Mouse (Mus musculus): ENCODE results near the gene Th. TPM values are rescaled to one million over a fixed set of nuclear protein-coding genes. Genes with fewer than 3 reads are reported as not detected.
A peak's percentile ranks its signal among the peaks of the same experiment; 100 is the strongest.

Th gene
- polyA plus RNA-seq, 1 experiment from 2014 or later, result 4.9 TPM

GRCm38 (mm10) chr7:142897471-142897870 is 33.5 kb downstream of the Th start:
- H3K27ac ChIP-seq (replicated peaks), result no peak overlapping the region
- peaks cover 10% of the 10 kb centered on the region; the same call in 1 of the 2 replicates for H3K27me3 ChIP-seq
- H3K36me3 ChIP-seq, result no peaks in the 10 kb centered on the region
- H3K9ac ChIP-seq (replicated peaks), result no peak overlapping the region
- 68% methylated on average over 1 of the region's 1 CpGs for WGBS
- H3K4me2 ChIP-seq (replicated peaks), result no peak overlapping the region
- ATAC-seq (replicated peaks), result no peak
- H3K9me3 ChIP-seq, result no peaks in the 10 kb centered on the region
- no peak overlapping the region for H3K4me3 ChIP-seq
- peaks cover 18% of the 10 kb centered on the region for H3K4me1 ChIP-seq

GRCm38 (mm10) chr7:142895901-142896665 is 34.8 kb downstream of the Th start:
- WGBS, result 68% methylated on average over 10 of the region's 10 CpGs
- ATAC-seq (replicated peaks), result no peak

GRCm38 (mm10) chr7:142895223-142895840 is 35.6 kb downstream of the Th start:
- Histone ChIP-seq H3K36me3 (no peaks in the 10 kb centered on the region), H3K4me1 (no peaks in the 10 kb centered on the region), H3K27me3 (peaks cover 7% of the 10 kb centered on the region; the same call in 1 of the 2 replicates), H3K4me2 (replicated peaks) (no peak overlapping the region), H3K9me3 (no peaks in the 10 kb centered on the region), H3K9ac (replicated peaks) (no peak overlapping the region), H3K27ac (replicated peaks) (no peak overlapping the region), H3K4me3 (no peak overlapping the region)
- 85% methylated on average over 18 of the region's 18 CpGs for WGBS
- peak; percentile 20; the same call in 1 of the 2 replicates for ATAC-seq (replicated peaks)

More at GRCm38 (mm10) chr7:142895901-142896665, 34.8 kb downstream of the Th start:
- Histone ChIP-seq H3K9ac (replicated peaks) (no peak overlapping the region), H3K4me3 (no peak overlapping the region), H3K27ac (replicated peaks) (no peak overlapping the region), H3K36me3 (no peaks in the 10 kb centered on the region), H3K4me2 (replicated peaks) (no peak overlapping the region), H3K4me1 (peaks cover 4% of the 10 kb centered on the region), H3K9me3 (no peaks in the 10 kb centered on the region), H3K27me3 (peaks cover 7% of the 10 kb centered on the region; the same call in 1 of the 2 replicates)

GRCm38 (mm10) chr7:142894669-142895068 is 36.3 kb downstream of the Th start:
- no peak overlapping the region for H3K27ac ChIP-seq (replicated peaks)
- H3K4me1 ChIP-seq, result no peaks in the 10 kb centered on the region
- 8% methylated on average over 3 of the region's 3 CpGs for WGBS
- ATAC-seq (replicated peaks), result peak; percentile 74
- no peak overlapping the region for H3K9ac ChIP-seq (replicated peaks)
- H3K36me3 ChIP-seq, result no peaks in the 10 kb centered on the region
- no peaks in the 10 kb centered on the region for H3K9me3 ChIP-seq
- no peak overlapping the region for H3K4me3 ChIP-seq
- no peak overlapping the region for H3K4me2 ChIP-seq (replicated peaks)
- peaks cover 7% of the 10 kb centered on the region; the same call in 1 of the 2 replicates for H3K27me3 ChIP-seq

DNA sequence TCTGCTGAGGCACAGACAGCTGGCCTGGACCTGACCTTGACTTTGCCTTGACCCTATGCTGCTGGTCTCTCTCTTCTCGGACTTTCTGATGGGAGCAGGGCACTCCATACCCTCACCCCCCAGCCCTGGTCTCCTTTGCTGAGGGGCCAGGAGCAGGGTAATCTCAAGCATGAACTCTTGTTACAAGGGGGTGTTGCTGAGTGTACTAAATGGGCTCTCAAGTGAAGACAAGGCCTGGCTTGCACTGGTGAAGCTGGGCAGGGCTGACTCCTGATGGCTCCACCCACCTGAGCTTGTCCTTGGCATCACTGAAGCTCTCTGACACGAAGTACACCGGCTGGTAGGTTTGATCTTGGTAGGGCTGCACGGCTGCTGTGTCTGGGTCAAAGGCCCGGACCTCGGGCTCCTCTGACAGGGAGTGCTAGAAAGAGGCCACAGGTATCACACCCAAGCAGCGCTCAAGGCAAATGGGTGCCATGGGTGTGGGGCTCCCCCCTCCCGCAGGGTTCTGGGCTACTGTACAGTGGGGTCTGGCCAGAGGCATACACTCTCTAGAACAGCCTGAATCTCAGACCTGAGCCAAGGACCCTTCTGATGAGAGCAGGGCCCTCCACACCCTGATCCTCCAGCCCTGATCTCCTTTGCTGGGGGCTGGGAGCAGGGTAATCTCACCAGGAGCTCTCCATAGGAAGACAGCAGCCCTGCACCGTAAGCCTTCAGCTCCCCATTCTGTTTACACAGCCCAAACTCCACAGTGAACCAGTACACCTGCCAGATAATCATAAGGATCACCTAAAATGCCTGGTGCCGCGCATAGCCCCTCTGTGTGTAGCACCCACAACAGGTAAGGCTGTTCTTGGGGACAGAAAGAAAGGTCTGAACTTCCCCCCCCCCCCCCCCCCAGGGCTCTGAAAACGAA is 36.9 kb downstream of the Th start:
- WGBS, result 66% methylated on average over 12 of the region's 12 CpGs
- H3K27ac ChIP-seq (replicated peaks), result no peak overlapping the region
- H3K4me3 ChIP-seq, result no peak overlapping the region
- ATAC-seq (replicated peaks), result peak; percentile 54
- H3K36me3 ChIP-seq, result no peaks in the 10 kb centered on the region
- no peak overlapping the region for H3K4me2 ChIP-seq (replicated peaks)
- no peaks in the 10 kb centered on the region for H3K4me1 ChIP-seq
- H3K27me3 ChIP-seq, result peaks cover under 1% of the 10 kb centered on the region; the same call in 1 of the 2 replicates
- H3K9ac ChIP-seq (replicated peaks), result no peak overlapping the region
- no peaks in the 10 kb centered on the region for H3K9me3 ChIP-seq

DNA sequence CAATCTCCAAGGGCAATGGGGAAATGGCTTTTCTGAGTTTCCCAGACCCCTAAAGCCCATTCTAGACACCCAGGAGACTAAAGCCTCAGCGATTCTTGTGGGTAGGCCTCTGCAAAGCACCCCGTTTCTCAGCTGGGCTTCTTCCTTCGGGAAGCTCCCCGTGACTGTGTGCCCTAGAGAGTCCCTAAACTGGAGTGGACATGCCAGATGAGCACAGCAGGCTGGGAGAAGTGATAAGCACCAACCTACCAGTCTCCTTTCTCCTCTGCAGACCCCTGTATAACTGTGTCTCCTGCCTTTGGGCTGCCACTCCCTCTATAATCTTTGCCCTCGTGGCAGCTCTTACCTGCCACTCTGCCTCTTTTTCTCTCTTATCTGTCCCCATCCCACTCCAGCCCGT is 37.6 kb downstream of the Th start:
- no peaks in the 10 kb centered on the region for H3K9me3 ChIP-seq
- no peak overlapping the region for H3K27ac ChIP-seq (replicated peaks)
- no peaks in the 10 kb centered on the region for H3K27me3 ChIP-seq
- WGBS, result 82% methylated on average over 6 of the region's 6 CpGs
- no peaks in the 10 kb centered on the region for H3K4me1 ChIP-seq
- no peak overlapping the region for H3K4me2 ChIP-seq (replicated peaks)
- no peak overlapping the region for H3K9ac ChIP-seq (replicated peaks)
- H3K4me3 ChIP-seq, result no peak overlapping the region
- no peaks in the 10 kb centered on the region for H3K36me3 ChIP-seq
- ATAC-seq (replicated peaks), result no peak

DNA sequence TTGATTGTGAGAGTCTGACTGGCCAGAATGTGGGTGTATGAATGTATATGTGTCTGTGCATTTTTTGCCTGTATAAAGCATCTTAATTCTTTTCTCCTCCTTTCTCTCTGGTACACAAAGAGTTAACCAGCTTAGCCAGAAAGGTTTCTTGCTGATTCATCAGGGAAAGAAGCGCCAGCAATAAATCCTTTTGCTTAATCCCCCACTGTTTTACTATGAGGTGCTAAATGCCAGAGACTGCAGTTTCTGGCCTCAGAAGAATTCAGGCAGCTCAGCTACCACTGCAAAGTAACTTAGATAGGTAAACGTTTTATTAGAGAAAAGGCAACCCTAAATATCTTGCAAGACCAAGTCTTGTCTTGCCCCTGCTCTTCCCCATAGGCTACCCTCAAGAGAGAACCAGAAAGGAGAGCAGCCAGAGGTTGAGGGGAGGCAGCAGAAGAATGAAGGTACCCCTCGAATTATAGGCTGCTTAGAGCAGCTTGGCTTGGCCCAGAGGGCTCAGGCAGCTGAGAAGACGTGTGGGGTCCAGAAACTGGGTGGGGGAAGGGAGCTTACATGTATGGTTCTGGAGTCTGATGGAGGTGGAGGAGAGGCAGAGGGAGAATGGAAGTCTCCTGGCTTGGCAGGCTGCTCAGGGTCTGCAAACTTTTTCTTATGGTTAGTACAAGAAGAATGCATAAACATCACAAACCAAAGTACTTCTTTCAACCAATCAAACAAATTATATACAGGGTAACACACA is 61.3 kb downstream of the Th start:
- H3K27ac ChIP-seq (replicated peaks), result no peak overlapping the region

GRCm38 (mm10) chr7:142850681-142851080 is 80.2 kb downstream of the Th start:
- H3K4me1 ChIP-seq, result no peaks in the 10 kb centered on the region
- no peaks in the 10 kb centered on the region for H3K9me3 ChIP-seq
- no peak for ATAC-seq (replicated peaks)
- H3K4me3 ChIP-seq, result no peak overlapping the region
- no peak overlapping the region for H3K27ac ChIP-seq (replicated peaks)
- H3K36me3 ChIP-seq, result no peaks in the 10 kb centered on the region
- H3K4me2 ChIP-seq (replicated peaks), result no peak overlapping the region
- H3K9ac ChIP-seq (replicated peaks), result no peak overlapping the region
- 15% methylated on average over 6 of the region's 6 CpGs for WGBS
- no peaks in the 10 kb centered on the region for H3K27me3 ChIP-seq

More for the DNA sequence above, 61.3 kb downstream of the Th start:
- H3K9me3 ChIP-seq, result no peaks in the 10 kb centered on the region
- 6% methylated on average over 4 of the region's 4 CpGs for WGBS
- no peak overlapping the region for H3K4me3 ChIP-seq
- no peaks in the 10 kb centered on the region for H3K36me3 ChIP-seq
- no peak for ATAC-seq (replicated peaks)
- H3K4me2 ChIP-seq (replicated peaks), result no peak overlapping the region
- no peak overlapping the region for H3K9ac ChIP-seq (replicated peaks)
- no peaks in the 10 kb centered on the region for H3K4me1 ChIP-seq
- no peaks in the 10 kb centered on the region for H3K27me3 ChIP-seq

Other genes starting within 250 kb of the Th start
- gene Ins2, start 187.7 kb downstream of the Th start, polyA plus RNA-seq (2015; fragmentation: Nextera tagmentation; extraction: Ambion mirVana), result 0.94 TPM in 1 of 2 replicates, not detected in the other
- 0.27 and 0.46 TPM in 2 replicates for gene Ascl2, start 38.1 kb upstream of the Th start, polyA plus RNA-seq (2015; fragmentation: Nextera tagmentation; extraction: Ambion mirVana)
- gene Tspan32, start 73.9 kb upstream of the Th start, polyA plus RNA-seq (2015; fragmentation: Nextera tagmentation; extraction: Ambion mirVana), result 0.33 and 0.64 TPM in 2 replicates
- 286 and 294 TPM in 2 replicates for gene Cd81, start 121.6 kb upstream of the Th start, polyA plus RNA-seq (2015; fragmentation: Nextera tagmentation; extraction: Ambion mirVana)
- 103 and 106 TPM in 2 replicates for gene Tssc4, start 138.1 kb upstream of the Th start, polyA plus RNA-seq (2015; fragmentation: Nextera tagmentation; extraction: Ambion mirVana)
- gene Trpm5, start 163.5 kb upstream of the Th start, polyA plus RNA-seq (2015; fragmentation: Nextera tagmentation; extraction: Ambion mirVana), result 1.2 and 1.3 TPM in 2 replicates
- 0.81 and 1.4 TPM in 2 replicates for gene Kcnq1, start 175.2 kb upstream of the Th start, polyA plus RNA-seq (2015; fragmentation: Nextera tagmentation; extraction: Ambion mirVana)

All from forebrain, embryonic 15.5 days (tissue).